Mouse (Mus musculus): ENCODE results near the gene Jtb.

GRCm38 (mm10) chr3:90270784-90271183, 39.4 kb downstream of the Jtb start:
- no peak for TF ChIP-seq CTCF (IDR thresholded peaks at IDR 0.05; ENCODE audit: control insufficient read depth, insufficient read depth, low read length)
- TF ChIP-seq POLR2A (IDR thresholded peaks at IDR 0.05; ENCODE audit: borderline replicate concordance, control insufficient read depth, low read depth, low read length): no peak
